Mouse (Mus musculus): ENCODE measurements around the gene Gpr19. TPM values are rescaled to one million over a fixed set of nuclear protein-coding genes. Genes with fewer than 3 reads are reported as not detected.

The Gpr19 gene
- polyA plus RNA-seq, 1 experiment from 2014 or later: 9.8 TPM

DNA sequence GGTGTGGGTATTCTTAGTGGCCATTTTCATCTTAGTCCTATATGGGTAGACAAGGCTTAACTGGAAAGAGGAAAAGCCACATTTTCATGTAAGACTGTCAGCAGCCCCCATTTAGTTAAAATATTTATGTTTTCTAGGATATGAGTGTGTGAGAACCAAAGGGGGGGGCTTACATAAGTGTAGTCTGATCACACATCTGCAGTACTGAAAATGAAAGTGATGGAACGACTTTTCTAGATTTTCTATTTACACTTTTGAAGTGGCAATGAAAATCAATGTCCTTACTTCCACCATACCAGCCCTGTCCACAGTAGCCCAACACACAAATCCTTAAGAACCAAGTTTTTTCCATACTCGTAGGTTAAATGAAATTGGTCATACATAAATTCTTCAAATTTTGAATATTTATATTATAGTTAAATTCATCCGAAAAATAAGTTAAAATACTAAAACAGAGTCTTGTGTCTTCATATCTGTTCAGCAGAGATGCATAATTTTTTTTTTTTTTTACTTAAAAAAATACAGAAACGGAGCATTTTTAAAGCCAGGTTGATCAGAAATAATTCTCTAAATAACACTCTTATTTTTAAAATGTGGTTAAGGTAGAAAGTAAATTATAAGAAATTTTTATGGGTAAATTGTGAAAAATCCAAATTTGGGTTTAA, 27.4 kb upstream of the Gpr19 start:
- TF ChIP-seq EP300 (IDR thresholded peaks at IDR 0.05): no peak
- no peak for TF ChIP-seq CTCF (IDR thresholded peaks at IDR 0.05)
- DNase-seq (ENCODE audit: low spot score): no peak
- Histone ChIP-seq H3K36me3 (ENCODE audit: insufficient read depth, low read length) (no peaks in the 10 kb centered on the region), H3K4me3 (ENCODE audit: low read depth, low read length) (no peak overlapping the region), H3K9me3 (ENCODE audit: low read length) (no peaks in the 10 kb centered on the region), H3K4me1 (ENCODE audit: insufficient read depth, low read depth, low read length) (0 out of 2 replicates have a peak, but pooled peaks cover 3% of the 10 kb centered on the region), H3K27ac (ENCODE audit: low read length) (no peak overlapping the region), H3K4me2 (replicated peaks; ENCODE audit: low read depth, low read length) (no peak overlapping the region), H3K9ac (replicated peaks; ENCODE audit: low read depth) (no peak overlapping the region), H3K27me3 (replicated peaks; ENCODE audit: insufficient read depth, low read length) (no peaks in the 10 kb centered on the region)
- ATAC-seq: no peak
- 61% methylated on average over 4 of the region's 4 CpGs for WGBS

DNA sequence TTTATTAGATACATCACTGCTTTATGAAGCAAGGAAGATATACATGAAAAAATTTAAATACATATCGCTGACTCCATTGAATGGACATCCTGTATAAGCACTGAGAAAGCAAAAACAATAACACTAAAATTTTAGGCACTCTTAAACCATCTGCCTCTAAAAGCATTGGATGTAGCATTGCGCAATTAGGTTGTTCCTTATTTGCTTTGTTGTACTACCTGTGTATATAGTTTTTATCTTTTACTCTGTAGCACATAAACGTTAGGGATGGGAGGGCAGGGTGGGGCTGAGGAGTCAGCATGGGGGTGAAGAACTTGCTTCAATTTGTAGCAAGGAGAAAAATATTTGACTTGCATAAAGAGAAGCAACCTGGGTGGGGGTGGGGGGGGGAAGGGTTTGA, 25.9 kb upstream of the Gpr19 start:
- Histone ChIP-seq H3K36me3 (ENCODE audit: insufficient read depth, low read length) (no peaks in the 10 kb centered on the region), H3K9me3 (ENCODE audit: low read length) (no peaks in the 10 kb centered on the region), H3K4me3 (ENCODE audit: low read depth, low read length) (no peak overlapping the region), H3K9ac (replicated peaks; ENCODE audit: low read depth) (no peak overlapping the region), H3K27ac (ENCODE audit: low read length) (no peak overlapping the region), H3K27me3 (replicated peaks; ENCODE audit: insufficient read depth, low read length) (no peaks in the 10 kb centered on the region), H3K4me2 (replicated peaks; ENCODE audit: low read depth, low read length) (no peak overlapping the region; the same call in 1 of the 2 replicates), H3K4me1 (ENCODE audit: insufficient read depth, low read depth, low read length) (0 out of 2 replicates have a peak, but pooled peaks cover 3% of the 10 kb centered on the region)
- ATAC-seq: no peak
- 64% methylated on average over 3 of the region's 3 CpGs for WGBS
- TF ChIP-seq CTCF (IDR thresholded peaks at IDR 0.05): no peak
- TF ChIP-seq EP300 (IDR thresholded peaks at IDR 0.05): no peak
- DNase-seq (ENCODE audit: low spot score): no peak

DNA sequence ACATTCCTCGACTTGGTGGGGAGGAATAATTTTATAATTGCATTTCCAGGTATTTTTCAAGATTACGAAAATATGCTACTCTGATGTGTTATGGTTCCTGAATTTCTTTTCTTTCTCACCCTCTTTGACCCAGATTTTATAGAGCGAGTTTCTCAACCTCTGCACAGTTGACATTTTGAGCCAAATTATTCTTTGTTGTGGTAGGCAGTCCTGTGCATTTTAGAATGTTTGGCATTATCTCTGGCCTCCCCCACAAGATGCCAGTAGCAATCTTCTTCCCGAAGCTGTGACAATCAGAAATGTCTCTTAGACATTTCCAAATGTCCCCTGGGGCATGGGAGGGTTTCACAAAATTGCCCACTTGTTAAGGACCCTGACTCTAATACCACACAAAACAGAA, 25.3 kb upstream of the Gpr19 start:
- H3K9ac ChIP-seq (replicated peaks; ENCODE audit: low read depth): no peak overlapping the region

DNA sequence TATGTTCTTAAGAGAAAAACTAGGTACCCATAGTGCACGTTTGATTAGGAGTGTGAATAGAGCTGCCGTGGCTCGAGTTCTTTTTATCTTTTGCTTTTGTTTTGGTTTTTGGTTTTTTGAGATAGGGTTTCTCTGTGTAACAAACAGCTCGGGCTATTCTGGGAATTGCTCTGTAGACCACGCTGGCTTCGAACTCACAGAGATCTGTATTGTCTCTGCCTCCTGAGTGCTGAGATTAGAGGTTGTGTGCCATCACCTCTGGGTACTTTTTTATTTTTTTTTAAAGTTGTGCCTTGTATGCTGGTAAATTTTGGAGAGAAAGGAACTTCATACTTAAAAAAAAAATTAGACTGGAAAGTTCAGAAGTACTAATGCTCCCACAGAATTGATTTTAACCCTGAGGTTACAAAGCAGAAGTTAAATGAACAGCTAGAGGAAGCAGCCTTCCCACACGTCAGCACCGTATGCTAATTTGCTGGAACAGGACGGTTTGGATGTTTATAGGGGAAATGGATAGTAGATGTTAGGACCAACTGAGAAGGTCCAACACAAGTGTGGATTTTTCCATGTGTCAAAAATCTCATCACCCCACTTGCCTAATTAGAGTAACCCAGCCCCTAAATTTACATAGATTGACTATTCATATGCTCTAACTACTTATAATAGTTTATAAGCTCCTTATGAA, 24.3 kb upstream of the Gpr19 start:
- no peaks in the 10 kb centered on the region for H3K27me3 ChIP-seq (replicated peaks; ENCODE audit: insufficient read depth, low read length)
- TF ChIP-seq CTCF (IDR thresholded peaks at IDR 0.05) (no peak), EP300 (IDR thresholded peaks at IDR 0.05) (no peak)
- H3K9ac ChIP-seq (replicated peaks; ENCODE audit: low read depth): peak overlapping the region; percentile 92
- H3K36me3 ChIP-seq (ENCODE audit: insufficient read depth, low read length): no peaks in the 10 kb centered on the region
- DNase-seq (ENCODE audit: low spot score) (peak; percentile 22), ATAC-seq (no peak)
- 36% methylated on average over 9 of the region's 9 CpGs for WGBS
- H3K9me3 ChIP-seq (ENCODE audit: low read length): no peaks in the 10 kb centered on the region
- H3K4me2 ChIP-seq (replicated peaks; ENCODE audit: low read depth, low read length): peak overlapping the region; percentile 97
- H3K4me3 ChIP-seq (ENCODE audit: low read depth, low read length): peak overlapping the region; percentile 95
- H3K4me1 ChIP-seq (ENCODE audit: insufficient read depth, low read depth, low read length): 0 out of 2 replicates have a peak, but pooled peaks cover 3% of the 10 kb centered on the region
- H3K27ac ChIP-seq (ENCODE audit: low read length): peak overlapping the region; percentile 97; the same call in 1 of the 2 replicates

More for the DNA sequence above, 25.3 kb upstream of the Gpr19 start:
- Histone ChIP-seq H3K4me2 (replicated peaks; ENCODE audit: low read depth, low read length) (peak overlapping the region; percentile 97; the same call in 1 of the 2 replicates), H3K9me3 (ENCODE audit: low read length) (no peaks in the 10 kb centered on the region), H3K27me3 (replicated peaks; ENCODE audit: insufficient read depth, low read length) (no peaks in the 10 kb centered on the region), H3K27ac (ENCODE audit: low read length) (no peak overlapping the region), H3K4me3 (ENCODE audit: low read depth, low read length) (no peak overlapping the region), H3K4me1 (ENCODE audit: insufficient read depth, low read depth, low read length) (0 out of 2 replicates have a peak, but pooled peaks cover 3% of the 10 kb centered on the region), H3K36me3 (ENCODE audit: insufficient read depth, low read length) (no peaks in the 10 kb centered on the region)
- DNase-seq (ENCODE audit: low spot score) (no peak), ATAC-seq (no peak)
- no peak for TF ChIP-seq EP300 (IDR thresholded peaks at IDR 0.05)
- no peak for TF ChIP-seq CTCF (IDR thresholded peaks at IDR 0.05)
- WGBS: 63% methylated on average over 4 of the region's 4 CpGs

- Histone ChIP-seq H3K9me3 (ENCODE audit: low read length) (no peaks in the 10 kb centered on the region), H3K4me1 (ENCODE audit: insufficient read depth, low read depth, low read length) (0 out of 2 replicates have a peak, but pooled peaks cover 3% of the 10 kb centered on the region), H3K36me3 (ENCODE audit: insufficient read depth, low read length) (no peaks in the 10 kb centered on the region), H3K4me3 (ENCODE audit: low read depth, low read length) (peak overlapping the region; percentile 95), H3K27ac (ENCODE audit: low read length) (peak overlapping the region; percentile 97), H3K9ac (replicated peaks; ENCODE audit: low read depth) (peak overlapping the region; percentile 92), H3K4me2 (replicated peaks; ENCODE audit: low read depth, low read length) (peak overlapping the region; percentile 97), H3K27me3 (replicated peaks; ENCODE audit: insufficient read depth, low read length) (no peaks in the 10 kb centered on the region)
- peak; percentile 29 for DNase-seq (ENCODE audit: low spot score)
- ATAC-seq: no peak
- TF ChIP-seq CTCF (IDR thresholded peaks at IDR 0.05): no peak
- no peak for TF ChIP-seq EP300 (IDR thresholded peaks at IDR 0.05)
- WGBS: 7% methylated on average over 20 of the region's 20 CpGs
Measured at GRCm38 (mm10) chr6:134921695-134922510, 23.5 kb upstream of the Gpr19 start.
